Mouse (Mus musculus): ENCODE results near the gene Gm5965. TPM values are rescaled to one million over a fixed set of nuclear protein-coding genes. Genes with fewer than 3 reads are reported as not detected.

Gm5965 gene
- polyA plus RNA-seq, 1 experiment from 2014 or later, result not detected

DNA sequence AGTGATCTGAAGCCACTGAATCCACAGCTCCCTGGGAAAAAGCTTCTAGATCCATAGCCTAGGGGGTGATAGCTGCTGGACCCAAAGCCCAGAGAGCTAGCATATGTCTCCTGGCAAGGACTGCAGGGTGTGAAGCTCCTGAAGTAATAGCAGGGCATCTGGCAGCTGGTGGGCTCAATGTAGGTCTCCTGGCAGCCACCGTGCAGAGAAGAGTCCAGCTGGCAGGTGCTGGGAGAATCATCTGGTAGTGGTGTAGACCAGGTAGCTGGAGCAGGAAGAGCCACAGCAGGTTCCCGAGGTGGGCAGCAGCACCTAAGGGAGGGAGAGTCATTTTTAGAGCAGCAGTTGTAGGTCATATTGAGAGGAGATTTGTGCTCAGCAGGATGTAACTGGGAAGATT is 34.1 kb downstream of the Gm5965 start, which contains the start of gene Gm20741:
Gm20741 (minus strand) TSS at position 394 of the 400 bp plus-strand sequence.
- Histone ChIP-seq H3K27me3 (ENCODE audit: control insufficient read depth, insufficient read depth, low read length) (no peaks in the 10 kb centered on the region), H3K9me3 (replicated peaks; ENCODE audit: control insufficient read depth, low read length) (no peaks in the 10 kb centered on the region), H3K4me2 (no peak within 1 kb of the TSS), H3K4me3 (ENCODE audit: low read depth, low read length) (no peak within 1 kb of the TSS), H3K36me3 (ENCODE audit: control insufficient read depth, insufficient read depth, low read length) (no peaks in the 10 kb centered on the region), H3K4me1 (ENCODE audit: control insufficient read depth, insufficient read depth, low read length) (no peaks in the 10 kb centered on the region), H3K9ac (ENCODE audit: low read depth, low read length) (no peak within 1 kb of the TSS), H3K27ac (ENCODE audit: low read depth, low read length) (no peak within 1 kb of the TSS)
- 74% methylated on average over 2 of the region's 2 CpGs for WGBS (ENCODE audit: insufficient replicate concordance)
- ATAC-seq (replicated peaks; ENCODE audit: insufficient number of reproducible peaks, low FRiP score, low TSS enrichment), result no peak

DNA sequence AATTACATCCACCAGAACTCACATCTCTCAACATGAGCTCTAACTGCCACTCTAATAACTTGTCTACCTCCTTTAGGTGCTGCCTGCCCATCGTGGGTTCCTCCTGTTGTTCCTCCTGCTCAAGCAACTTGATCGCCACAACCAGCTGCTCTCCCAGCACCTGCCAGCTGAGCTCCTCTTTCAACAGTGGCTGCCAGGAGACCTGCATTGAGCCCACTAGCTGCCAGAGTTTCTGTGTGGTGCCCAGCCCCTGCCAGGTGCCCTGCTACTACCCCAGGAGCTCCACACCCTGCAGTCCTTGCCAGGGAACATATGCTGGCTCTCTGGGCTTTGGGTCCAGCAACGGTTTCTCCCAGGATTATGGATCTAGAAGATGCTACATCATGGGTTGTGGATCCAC is 42.4 kb downstream of the Gm5965 start, which contains the start of gene Krtap15:
Krtap15 (plus strand) TSS at position 150 of the 400 bp plus-strand sequence.
- H3K27me3 ChIP-seq (ENCODE audit: control insufficient read depth, insufficient read depth, low read length), result no peaks in the 10 kb centered on the region
- ATAC-seq (replicated peaks; ENCODE audit: insufficient number of reproducible peaks, low FRiP score, low TSS enrichment), result no peak
- H3K4me2 ChIP-seq, result no peak within 1 kb of the TSS
- H3K9ac ChIP-seq (ENCODE audit: low read depth, low read length), result no peak within 1 kb of the TSS
- WGBS (ENCODE audit: insufficient replicate concordance), result 77% methylated on average over 3 of the region's 3 CpGs
- no peaks in the 10 kb centered on the region for H3K36me3 ChIP-seq (ENCODE audit: control insufficient read depth, insufficient read depth, low read length)
- no peaks in the 10 kb centered on the region for H3K9me3 ChIP-seq (replicated peaks; ENCODE audit: control insufficient read depth, low read length)
- H3K27ac ChIP-seq (ENCODE audit: low read depth, low read length), result no peak within 1 kb of the TSS
- no peaks in the 10 kb centered on the region for H3K4me1 ChIP-seq (ENCODE audit: control insufficient read depth, insufficient read depth, low read length)
- no peak within 1 kb of the TSS for H3K4me3 ChIP-seq (ENCODE audit: low read depth, low read length)

DNA sequence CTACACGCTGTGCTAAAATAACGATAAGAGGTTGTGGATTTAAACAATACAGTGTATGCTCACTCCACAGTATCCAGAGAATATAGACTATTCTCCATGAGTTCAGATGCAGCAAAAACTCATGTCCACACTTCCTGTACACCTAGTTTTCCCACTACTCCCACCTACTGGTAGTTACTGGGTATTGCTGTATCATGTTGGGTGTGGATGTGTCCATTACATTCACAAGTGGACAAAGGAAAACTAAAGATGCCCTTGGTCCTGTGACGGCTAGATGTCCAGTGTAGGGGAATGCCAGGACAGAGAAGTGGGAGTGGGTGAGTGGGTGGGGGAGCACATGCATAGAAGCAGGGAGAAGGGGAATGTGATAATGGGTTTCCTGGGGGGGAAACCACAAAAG is 46.0 kb downstream of the Gm5965 start:
- Histone ChIP-seq H3K27me3 (ENCODE audit: control insufficient read depth, insufficient read depth, low read length) (no peaks in the 10 kb centered on the region), H3K9ac (ENCODE audit: low read depth, low read length) (no peak overlapping the region), H3K9me3 (replicated peaks; ENCODE audit: control insufficient read depth, low read length) (no peaks in the 10 kb centered on the region), H3K27ac (ENCODE audit: low read depth, low read length) (no peak overlapping the region), H3K4me1 (ENCODE audit: control insufficient read depth, insufficient read depth, low read length) (no peaks in the 10 kb centered on the region), H3K4me2 (no peak overlapping the region), H3K4me3 (ENCODE audit: low read depth, low read length) (no peak overlapping the region), H3K36me3 (ENCODE audit: control insufficient read depth, insufficient read depth, low read length) (no peaks in the 10 kb centered on the region)
- ATAC-seq (replicated peaks; ENCODE audit: insufficient number of reproducible peaks, low FRiP score, low TSS enrichment), result no peak
- 73% methylated on average over 3 of the region's 3 CpGs for WGBS (ENCODE audit: insufficient replicate concordance)

DNA sequence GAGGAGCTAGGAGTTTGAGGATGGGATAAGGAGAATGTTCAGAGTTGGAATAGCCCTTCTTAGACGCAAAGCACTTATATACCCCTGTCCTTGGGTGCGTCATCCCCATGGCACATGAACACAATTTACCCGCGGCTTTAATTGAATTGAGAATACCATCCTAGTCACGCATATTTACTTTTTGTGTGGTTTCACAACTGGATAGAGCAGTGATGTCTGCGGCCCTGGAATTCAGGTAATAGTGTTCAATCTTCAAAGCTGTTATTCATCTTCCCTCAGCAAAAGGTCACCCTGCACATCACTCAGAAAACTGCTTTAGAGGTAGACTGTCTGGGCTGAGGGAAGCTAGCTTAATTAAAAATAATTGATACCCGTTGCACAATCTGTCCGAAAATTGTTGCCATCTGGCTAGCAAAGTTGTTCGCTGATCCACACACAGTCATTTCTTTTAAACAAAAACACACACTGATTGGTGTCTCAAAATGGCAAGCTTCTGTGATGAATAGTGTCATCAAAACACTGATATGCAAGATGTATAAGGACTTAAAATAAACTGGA is 48.5 kb downstream of the Gm5965 start, which contains the start of gene Krtap14:
Krtap14 (minus strand) TSS at position 51 of the 558 bp plus-strand sequence.
- Histone ChIP-seq H3K4me2 (no peak within 1 kb of the TSS), H3K9ac (ENCODE audit: low read depth, low read length) (no peak within 1 kb of the TSS), H3K27me3 (ENCODE audit: control insufficient read depth, insufficient read depth, low read length) (no peaks in the 10 kb centered on the region), H3K4me3 (ENCODE audit: low read depth, low read length) (no peak within 1 kb of the TSS), H3K9me3 (replicated peaks; ENCODE audit: control insufficient read depth, low read length) (no peaks in the 10 kb centered on the region), H3K27ac (ENCODE audit: low read depth, low read length) (no peak within 1 kb of the TSS), H3K4me1 (ENCODE audit: control insufficient read depth, insufficient read depth, low read length) (no peaks in the 10 kb centered on the region), H3K36me3 (ENCODE audit: control insufficient read depth, insufficient read depth, low read length) (no peaks in the 10 kb centered on the region)
- whole genome bisulfite sequencing (ENCODE audit: insufficient replicate concordance), result 76% methylated on average over 9 of the region's 9 CpGs
- no peak for ATAC-seq (replicated peaks; ENCODE audit: insufficient number of reproducible peaks, low FRiP score, low TSS enrichment)

DNA sequence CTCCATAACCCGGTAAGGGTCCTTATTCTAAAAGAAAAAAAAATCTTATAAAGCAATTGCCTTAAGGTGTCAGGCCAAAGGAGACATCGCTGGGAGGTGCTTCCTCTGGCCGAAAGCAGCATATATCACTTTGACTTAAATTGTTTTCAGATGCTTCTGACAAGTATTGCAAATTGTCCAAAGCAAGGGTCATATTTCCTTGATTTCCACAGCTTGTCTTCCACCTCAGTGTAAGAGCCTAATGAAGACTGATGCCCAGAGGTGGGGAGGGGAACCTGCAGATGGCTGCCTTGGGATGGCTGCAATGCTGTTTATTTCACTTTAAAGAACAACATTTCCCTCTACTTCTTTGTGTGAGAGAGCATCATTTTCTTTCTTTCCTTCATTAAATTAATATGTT is 49.3 kb downstream of the Gm5965 start:
- Histone ChIP-seq H3K4me1 (ENCODE audit: control insufficient read depth, insufficient read depth, low read length) (no peaks in the 10 kb centered on the region), H3K36me3 (ENCODE audit: control insufficient read depth, insufficient read depth, low read length) (no peaks in the 10 kb centered on the region), H3K9me3 (replicated peaks; ENCODE audit: control insufficient read depth, low read length) (no peaks in the 10 kb centered on the region), H3K27ac (ENCODE audit: low read depth, low read length) (no peak overlapping the region), H3K9ac (ENCODE audit: low read depth, low read length) (no peak overlapping the region), H3K4me2 (no peak overlapping the region), H3K4me3 (ENCODE audit: low read depth, low read length) (no peak overlapping the region), H3K27me3 (ENCODE audit: control insufficient read depth, insufficient read depth, low read length) (no peaks in the 10 kb centered on the region)
- ATAC-seq (replicated peaks; ENCODE audit: insufficient number of reproducible peaks, low FRiP score, low TSS enrichment), result no peak
- WGBS (ENCODE audit: insufficient replicate concordance), result 70% methylated on average over 3 of the region's 3 CpGs

Other genes starting within 250 kb of the Gm5965 start
- 0.21 TPM in 1 of 2 replicates, not detected in the other for gene Cldn8, start 214.7 kb upstream of the Gm5965 start, polyA plus RNA-seq (2014; fragmentation: Nextera tagmentation; extraction: Ambion mirVana)
- not detected in 2 replicates for gene Krtap24-1, start 165.6 kb upstream of the Gm5965 start, polyA plus RNA-seq (2014; fragmentation: Nextera tagmentation; extraction: Ambion mirVana)
- not detected in 2 replicates for gene 2310079G19Rik, start 150.2 kb upstream of the Gm5965 start, polyA plus RNA-seq (2014; fragmentation: Nextera tagmentation; extraction: Ambion mirVana)
- not detected in 2 replicates for gene Krtap26-1, start 130.1 kb upstream of the Gm5965 start, polyA plus RNA-seq (2014; fragmentation: Nextera tagmentation; extraction: Ambion mirVana)
- not detected in 2 replicates for gene Krtap27-1, start 106.2 kb upstream of the Gm5965 start, polyA plus RNA-seq (2014; fragmentation: Nextera tagmentation; extraction: Ambion mirVana)
- gene 2310061N02Rik, start 69.9 kb upstream of the Gm5965 start, polyA plus RNA-seq (2014; fragmentation: Nextera tagmentation; extraction: Ambion mirVana), result not detected in 2 replicates
- not detected in 2 replicates for gene Krtap13-1, start 49.0 kb upstream of the Gm5965 start, polyA plus RNA-seq (2014; fragmentation: Nextera tagmentation; extraction: Ambion mirVana)
- gene Krtap13, start 26.3 kb upstream of the Gm5965 start, polyA plus RNA-seq (2014; fragmentation: Nextera tagmentation; extraction: Ambion mirVana), result not detected in 2 replicates
- not detected in 2 replicates for gene 2310034C09Rik, start 19.0 kb upstream of the Gm5965 start, polyA plus RNA-seq (2014; fragmentation: Nextera tagmentation; extraction: Ambion mirVana)
- not detected in 2 replicates for gene 2310057N15Rik, start 3.7 kb upstream of the Gm5965 start, polyA plus RNA-seq (2014; fragmentation: Nextera tagmentation; extraction: Ambion mirVana)
- not detected in 2 replicates for gene Gm20741, start 34.3 kb downstream of the Gm5965 start, polyA plus RNA-seq (2014; fragmentation: Nextera tagmentation; extraction: Ambion mirVana)
- gene Krtap15, start 42.3 kb downstream of the Gm5965 start, polyA plus RNA-seq (2014; fragmentation: Nextera tagmentation; extraction: Ambion mirVana), result not detected in 2 replicates
- gene Krtap14, start 48.2 kb downstream of the Gm5965 start, polyA plus RNA-seq (2014; fragmentation: Nextera tagmentation; extraction: Ambion mirVana), result not detected in 2 replicates
- not detected in 2 replicates for gene Krtap19-1, start 91.5 kb downstream of the Gm5965 start, polyA plus RNA-seq (2014; fragmentation: Nextera tagmentation; extraction: Ambion mirVana)
- not detected in 2 replicates for gene Krtap19-2, start 96.4 kb downstream of the Gm5965 start, polyA plus RNA-seq (2014; fragmentation: Nextera tagmentation; extraction: Ambion mirVana)
- not detected in 2 replicates for gene Krtap19-3, start 100.1 kb downstream of the Gm5965 start, polyA plus RNA-seq (2014; fragmentation: Nextera tagmentation; extraction: Ambion mirVana)
- not detected in 2 replicates for gene Krtap19-4, start 107.2 kb downstream of the Gm5965 start, polyA plus RNA-seq (2014; fragmentation: Nextera tagmentation; extraction: Ambion mirVana)
- gene Krtap19-5, start 118.6 kb downstream of the Gm5965 start, polyA plus RNA-seq (2014; fragmentation: Nextera tagmentation; extraction: Ambion mirVana), result not detected in 2 replicates
- gene Krtap19-9b, start 154.4 kb downstream of the Gm5965 start, polyA plus RNA-seq (2014; fragmentation: Nextera tagmentation; extraction: Ambion mirVana), result not detected in 2 replicates
- not detected in 2 replicates for gene Krtap16-3, start 185.0 kb downstream of the Gm5965 start, polyA plus RNA-seq (2014; fragmentation: Nextera tagmentation; extraction: Ambion mirVana)
- not detected in 2 replicates for gene Krtap22-2, start 232.9 kb downstream of the Gm5965 start, polyA plus RNA-seq (2014; fragmentation: Nextera tagmentation; extraction: Ambion mirVana)
- gene Gm10229, start 237.4 kb downstream of the Gm5965 start, polyA plus RNA-seq (2014; fragmentation: Nextera tagmentation; extraction: Ambion mirVana), result not detected in 2 replicates